Mouse (Mus musculus) cortical plate, adult 2 months (tissue): ENCODE results near the gene Nudt1. TPM values are rescaled to one million over a fixed set of nuclear protein-coding genes. Genes with fewer than 3 reads are reported as not detected.
"Not testable (repeated sequence)": the region's sequence is repeated elsewhere in the genome, so short reads cannot be mapped to it uniquely, and the experiment has no call there.

Experiments
- H3K27ac ChIP-seq: fragments of 200-500 bp; 2 replicates; pipeline ENCODE4 v1.5.1; 2012; ENCODE audit warnings: low read length, control low read depth, inconsistent platforms; ENCODE audit not compliant: insufficient read depth
- H3K4me1 ChIP-seq: fragments of 200-500 bp; 2 replicates; pipeline ENCODE4 v1.6.1; 2011; ENCODE audit warnings: low read length; ENCODE audit not compliant: control insufficient read depth, insufficient read depth
- H3K4me3 ChIP-seq: fragments of 200-500 bp; 2 replicates; pipeline ENCODE4 v1.5.1; 2011; ENCODE audit warnings: mild to moderate bottlenecking, low read length, control low read depth; ENCODE audit not compliant: insufficient read depth
- CTCF ChIP-seq: fragments of 200-500 bp; IDR thresholded peaks from 2 replicates; pipeline ENCODE4 v1.5.1; 2011; ENCODE audit warnings: mild to moderate bottlenecking, control low read depth, low read length; ENCODE audit not compliant: insufficient read depth; ENCODE audit errors: extremely low read depth
- POLR2A ChIP-seq: fragments of 200-500 bp; IDR thresholded peaks from 2 replicates; pipeline ENCODE4 v1.6.1; 2011; ENCODE audit warnings: mild to moderate bottlenecking, low read length, control low read depth; ENCODE audit not compliant: insufficient read depth; ENCODE audit errors: extremely low read depth
- polyA plus RNA-seq: library from polyadenylated mRNA; depleted of rRNA; stranded (reverse); fragments of >200 nt; gene quantifications from 2 replicates; pipeline ENCODE4 v1.2.3, GENCODE M21; 2012

The Nudt1 gene
- polyA plus RNA-seq, 1 experiment = 12.2 TPM

- H3K4me3 ChIP-seq = no peak overlapping the region
- no peaks in the 10 kb centered on the region for H3K4me1 ChIP-seq
- H3K27ac ChIP-seq = no peak overlapping the region
- TF ChIP-seq CTCF (no peak), POLR2A (no peak)
Measured at GRCm38 (mm10) chr5:140359930-140360674, 38.6 kb downstream of the Nudt1 start.

- no peak overlapping the region for H3K4me3 ChIP-seq
- TF ChIP-seq POLR2A = no peak
- TF ChIP-seq CTCF = no peak
- no peak overlapping the region for H3K27ac ChIP-seq
- H3K4me1 ChIP-seq = no peaks in the 10 kb centered on the region
Measured at GRCm38 (mm10) chr5:140364415-140364814, 43.0 kb downstream of the Nudt1 start.

DNA sequence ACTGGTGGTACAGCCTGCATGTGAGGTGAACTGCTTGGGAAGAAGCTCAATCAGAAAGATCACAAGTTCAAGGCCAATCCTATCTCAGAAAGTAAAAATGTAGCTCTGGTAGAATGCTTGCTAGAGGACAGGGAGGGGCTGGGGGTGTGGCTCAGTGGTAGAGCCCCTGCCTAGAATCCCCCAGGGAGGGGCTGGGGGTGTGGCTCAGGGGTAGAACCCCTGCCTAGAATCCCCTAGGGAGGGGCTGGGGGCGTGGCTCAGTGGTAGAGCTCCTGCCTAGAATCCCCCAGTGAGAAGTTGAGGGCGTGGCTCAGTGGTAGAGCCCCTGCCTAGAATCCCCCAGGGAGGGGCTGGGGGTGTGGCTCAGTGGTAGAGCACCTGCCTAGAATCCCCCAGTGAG, 46.7 kb downstream of the Nudt1 start:
- H3K4me1 ChIP-seq, H3K27ac ChIP-seq, H3K4me3 ChIP-seq: not testable (repeated sequence)

GRCm38 (mm10) chr5:140368926-140369325, 47.5 kb downstream of the Nudt1 start:
- H3K4me3 ChIP-seq = no peak overlapping the region
- TF ChIP-seq CTCF = no peak
- TF ChIP-seq POLR2A = no peak
- no peaks in the 10 kb centered on the region for H3K4me1 ChIP-seq
- H3K27ac ChIP-seq = no peak overlapping the region

GRCm38 (mm10) chr5:140369466-140369865, 48.0 kb downstream of the Nudt1 start:
- TF ChIP-seq POLR2A = no peak
- TF ChIP-seq CTCF = no peak
- no peak overlapping the region for H3K27ac ChIP-seq
- no peak overlapping the region for H3K4me3 ChIP-seq
- H3K4me1 ChIP-seq = peaks cover 2% of the 10 kb centered on the region

DNA sequence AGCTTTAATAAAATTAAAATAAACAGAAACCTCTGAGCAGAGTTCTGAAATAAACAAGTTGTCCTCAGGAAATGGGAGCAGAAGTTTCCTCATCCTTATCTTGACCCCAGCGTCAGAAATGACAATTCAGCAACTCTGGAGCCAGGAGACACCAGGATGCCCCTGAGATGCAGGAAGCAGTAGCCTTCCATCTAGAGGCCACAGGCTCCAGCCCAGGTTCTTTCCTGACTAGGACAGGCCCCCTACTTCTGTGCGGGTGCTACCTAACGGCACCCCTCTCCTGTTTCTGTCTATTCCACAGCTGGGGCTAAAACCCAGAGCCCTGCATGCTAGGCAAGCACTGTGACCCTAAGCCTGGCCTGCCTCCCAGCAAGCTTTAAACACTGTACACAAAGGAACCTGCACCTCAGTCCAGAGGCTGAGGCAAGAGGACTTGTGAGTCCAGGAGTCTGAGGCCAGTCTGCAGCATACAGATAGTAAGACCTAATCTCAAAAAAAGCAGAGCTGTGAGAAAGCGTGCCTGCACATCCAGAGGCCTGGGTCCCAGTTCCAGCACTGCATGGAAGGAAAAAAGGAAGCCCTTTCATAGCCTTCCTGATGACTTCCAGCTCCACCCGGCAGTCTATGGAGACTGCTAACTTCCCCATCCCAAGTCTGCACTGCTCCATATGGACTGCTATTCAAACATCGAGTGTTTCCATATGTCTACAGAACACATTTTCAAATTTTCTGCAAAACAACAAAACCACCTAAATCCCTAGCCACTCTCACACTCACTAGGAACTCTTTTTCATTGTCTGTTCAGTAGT, 49.2 kb downstream of the Nudt1 start:
- Histone ChIP-seq H3K4me3 (no peak overlapping the region), H3K27ac (no peak overlapping the region), H3K4me1 (peaks cover 2% of the 10 kb centered on the region)
- TF ChIP-seq POLR2A = no peak
- TF ChIP-seq CTCF = no peak

- TF ChIP-seq POLR2A = no peak
- no peak for TF ChIP-seq CTCF
- Histone ChIP-seq H3K4me3 (no peak overlapping the region), H3K4me1 (peaks cover 2% of the 10 kb centered on the region)
Measured at GRCm38 (mm10) chr5:140371671-140372070, 50.2 kb downstream of the Nudt1 start.

DNA sequence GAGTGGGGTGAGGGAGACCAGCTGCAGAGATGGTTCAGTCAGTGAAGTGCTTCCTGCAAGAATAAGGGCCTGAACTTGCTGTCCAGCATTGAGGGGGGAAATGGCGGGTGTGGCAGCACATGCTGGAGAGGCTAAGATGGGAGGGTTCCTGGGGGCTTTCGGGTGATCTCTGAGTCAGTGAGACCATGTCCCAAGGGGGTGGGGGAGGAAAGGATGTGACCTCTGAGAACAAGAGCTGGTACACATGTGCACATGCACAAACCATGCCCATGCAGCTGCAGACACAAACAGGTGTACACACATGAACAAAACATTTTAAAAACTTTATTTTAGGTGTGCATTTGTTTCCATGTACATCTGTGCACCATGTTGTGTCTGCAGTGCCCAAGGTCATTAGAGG, 52.3 kb downstream of the Nudt1 start:
- TF ChIP-seq POLR2A = no peak
- TF ChIP-seq CTCF = no peak
- Histone ChIP-seq H3K27ac (no peak overlapping the region), H3K4me1 (peaks cover 2% of the 10 kb centered on the region), H3K4me3 (no peak overlapping the region)

More at GRCm38 (mm10) chr5:140371671-140372070, 50.2 kb downstream of the Nudt1 start:
- H3K27ac ChIP-seq = no peak overlapping the region

DNA sequence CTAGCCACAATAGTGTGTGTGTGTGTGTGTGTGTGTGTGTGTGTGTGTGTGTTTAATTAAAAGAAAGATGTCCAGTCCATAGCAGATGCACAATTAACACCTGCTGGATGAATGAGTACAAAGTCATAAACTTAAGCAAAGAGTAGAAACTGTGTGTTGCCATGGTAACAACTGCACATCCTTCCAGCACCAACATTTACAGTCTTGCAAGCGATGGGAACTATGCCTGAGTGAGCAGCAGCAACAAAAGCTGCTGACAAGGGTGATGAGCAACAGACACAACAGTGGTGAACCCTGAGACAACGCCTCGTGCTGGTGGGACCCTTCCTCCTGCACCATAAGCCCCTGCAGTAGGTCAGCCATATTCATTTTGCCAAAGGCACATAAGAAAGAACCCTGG, 52.8 kb downstream of the Nudt1 start:
- no peak overlapping the region for H3K27ac ChIP-seq
- peaks cover 2% of the 10 kb centered on the region for H3K4me1 ChIP-seq
- no peak for TF ChIP-seq POLR2A
- no peak for TF ChIP-seq CTCF
- no peak overlapping the region for H3K4me3 ChIP-seq
